Mouse (Mus musculus) gastrocnemius, postnatal 36 days (tissue): Measurements from ENCODE around the gene Tctn1. TPM values are rescaled to one million over a fixed set of nuclear protein-coding genes. Genes with fewer than 3 reads are reported as not detected.
A peak's percentile ranks its signal among the peaks of the same experiment; 100 is the strongest.

Experiments used
- DNase-seq, 2 experiments: peaks; one replicate each; pipeline ENCODE4 v3.0.0; 2022
- intact Hi-C: fragments of 180-260 bp; cut with DNase I; formaldehyde crosslinking; loops from one replicate; pipeline ENCODE4 v1.15.1; 2025
- long read RNA-seq, 2 experiments: library from polyadenylated mRNA; stranded (forward); transcript quantifications; one replicate each; pipeline ENCODE4 v2.0.0; 2021
- total RNA-seq, 2 experiments: library from RNA; stranded (reverse); gene quantifications; 2 replicates each; pipeline ENCODE4 v1.2.3; 2021

Tctn1 gene
- total RNA-seq = 1 to 10 TPM; 1.6 to 2.2 TPM
- long read RNA-seq, experiment 1 = 0 reads
- long read RNA-seq, experiment 2, partial matches to known transcripts = 0 of 1 reads
- long read RNA-seq, experiment 2, other reads (novel, unspliced or antisense) = 1 of 1 reads

- intact Hi-C loops = no loop called here
- peak; percentile 77 to 90 for DNase-seq
Observed at GRCm38 (mm10) chr5:122263933-122264905, at the start of gene Tctn1. Tctn1 (minus strand) TSS chr5:122264460.

- no peak for DNase-seq
Observed at GRCm38 (mm10) chr5:122312942-122313684, 48.9 kb upstream of the Tctn1 start.

GRCm38 (mm10) chr5:122312346-122312745, 48.1 kb upstream of the Tctn1 start:
- intact Hi-C loops = no loop called here
- DNase-seq = no peak

More at GRCm38 (mm10) chr5:122312942-122313684, 48.9 kb upstream of the Tctn1 start:
- intact Hi-C loops = no loop called here

GRCm38 (mm10) chr5:122311692-122312091, 47.4 kb upstream of the Tctn1 start:
- intact Hi-C loops = no loop called here
- no peak for DNase-seq

GRCm38 (mm10) chr5:122310699-122311098, 46.4 kb upstream of the Tctn1 start:
- intact Hi-C loops = no loop called here

GRCm38 (mm10) chr5:122306536-122306935, 42.3 kb upstream of the Tctn1 start:
- no peak for DNase-seq
- intact Hi-C loops = no loop called here

More at GRCm38 (mm10) chr5:122310699-122311098, 46.4 kb upstream of the Tctn1 start:
- DNase-seq = no peak

- intact Hi-C loops = no loop called here
Observed at GRCm38 (mm10) chr5:122305472-122305871, 41.2 kb upstream of the Tctn1 start.

GRCm38 (mm10) chr5:122304541-122304940, 40.3 kb upstream of the Tctn1 start:
- intact Hi-C loops = no loop called here
- no peak for DNase-seq

More at GRCm38 (mm10) chr5:122305472-122305871, 41.2 kb upstream of the Tctn1 start:
- no peak for DNase-seq

- intact Hi-C loops = no loop called here
- no peak for DNase-seq
Observed at GRCm38 (mm10) chr5:122303937-122304336, 39.7 kb upstream of the Tctn1 start.

GRCm38 (mm10) chr5:122302810-122303745, 38.8 kb upstream of the Tctn1 start:
- intact Hi-C loops = no loop called here
- DNase-seq = no peak

- DNase-seq = no peak
Observed at GRCm38 (mm10) chr5:122300071-122300518, 35.8 kb upstream of the Tctn1 start.

GRCm38 (mm10) chr5:122295113-122295935, 31.1 kb upstream of the Tctn1 start:
- no peak for DNase-seq
- intact Hi-C loops = no loop called here

More at GRCm38 (mm10) chr5:122300071-122300518, 35.8 kb upstream of the Tctn1 start:
- intact Hi-C loops = no loop called here

GRCm38 (mm10) chr5:122294219-122294735, 30.0 kb upstream of the Tctn1 start:
- intact Hi-C loops = no loop called here
- DNase-seq = no peak

GRCm38 (mm10) chr5:122293131-122293530, 28.9 kb upstream of the Tctn1 start:
- no peak for DNase-seq
- intact Hi-C loops = no loop called here

GRCm38 (mm10) chr5:122291553-122292339, 27.5 kb upstream of the Tctn1 start:
- intact Hi-C loops = no loop called here

GRCm38 (mm10) chr5:122291149-122291548, 26.9 kb upstream of the Tctn1 start:
- intact Hi-C loops = no loop called here
- no peak for DNase-seq

More at GRCm38 (mm10) chr5:122291553-122292339, 27.5 kb upstream of the Tctn1 start:
- DNase-seq = no peak

GRCm38 (mm10) chr5:122288147-122288811, 24.0 kb upstream of the Tctn1 start:
- intact Hi-C loops = no loop called here
- DNase-seq = no peak
